Mouse (Mus musculus) embryonic facial prominence, embryonic 11.5 days (tissue): ENCODE measurements around the gene Pmepa1. TPM values are rescaled to one million over a fixed set of nuclear protein-coding genes. Genes with fewer than 3 reads are reported as not detected.
A peak's percentile ranks its signal among the peaks of the same experiment; 100 is the strongest.

ENCODE experiments used
- ATAC-seq: fragments of 200-750 bp; cut with Nextera tagmentation; replicated peaks from 2 replicates; pipeline ENCODE4 v1.8.0; 2017; ENCODE audit warnings: low read depth; ENCODE audit not compliant: insufficient number of reproducible peaks, low FRiP score, low TSS enrichment
- DNase-seq: peaks from one replicate; pipeline ENCODE4 v3.0.0-alpha.2; 2015; ENCODE audit warnings: low spot score
- H3K27ac ChIP-seq: fragments of 300-500 bp; sonication (generic); replicated peaks from 2 replicates; pipeline ENCODE4 v1.5.1; 2014; ENCODE audit warnings: mild to moderate bottlenecking, low read depth, low read length, control low read depth
- H3K27me3 ChIP-seq: fragments of 300-500 bp; sonication (generic); 2 replicates; pipeline ENCODE4 v1.6.1; 2014; ENCODE audit warnings: mild to moderate bottlenecking, low read length, moderate library complexity, mixed read lengths; ENCODE audit not compliant: control insufficient read depth, insufficient read depth
- H3K36me3 ChIP-seq: fragments of 300-500 bp; sonication (generic); replicated peaks from 2 replicates; pipeline ENCODE4 v1.6.1; 2014; ENCODE audit warnings: low read depth, mild to moderate bottlenecking, low read length, moderate library complexity, mixed read lengths; ENCODE audit not compliant: control insufficient read depth, insufficient read depth
- H3K4me1 ChIP-seq: fragments of 300-500 bp; sonication (generic); 2 replicates; pipeline ENCODE4 v1.6.1; 2014; ENCODE audit warnings: low read length, mixed read lengths; ENCODE audit not compliant: control insufficient read depth, insufficient read depth
- H3K4me2 ChIP-seq: fragments of 300-500 bp; sonication (generic); 2 replicates; pipeline ENCODE4 v1.6.1; 2014; ENCODE audit warnings: low read depth, mild to moderate bottlenecking, control low read depth, low read length, moderate library complexity
- H3K4me3 ChIP-seq: fragments of 300-500 bp; sonication (generic); 2 replicates; pipeline ENCODE4 v1.5.1; 2014; ENCODE audit warnings: low read depth, low read length, control low read depth
- H3K9ac ChIP-seq: fragments of 300-500 bp; sonication (generic); replicated peaks from 2 replicates; pipeline ENCODE4 v1.6.1; 2014; ENCODE audit warnings: mild to moderate bottlenecking, control low read depth, low read length
- H3K9me3 ChIP-seq: fragments of 300-500 bp; sonication (generic); replicated peaks from 2 replicates; pipeline ENCODE4 v1.6.1; 2016; ENCODE audit warnings: mild to moderate bottlenecking, low read length, inconsistent platforms, mixed read lengths; ENCODE audit not compliant: control insufficient read depth
- WGBS: fragments of 180-500 bp; shearing (Covaris S2); extraction: QIAGEN DNeasy Blood & Tissue Kit; methylation state at CpG from one replicate; pipeline ENCODE4 v1.1.7; 2014; 5-methylcytosine and 5-hydroxymethylcytosine counted together
- polyA plus RNA-seq: library from polyadenylated mRNA; unstranded; fragments of >200 nt; fragmentation: Nextera tagmentation; extraction: Ambion mirVana; gene quantifications from 2 replicates; pipeline ENCODE4 v1.2.1, GENCODE M21; 2014

The Pmepa1 gene
- polyA plus RNA-seq: 3.3 and 3.4 TPM in 2 replicates

- ATAC-seq (peak; percentile 93), DNase-seq (peak; percentile 96)
- peak within 1 kb of the TSS; percentile 98 for H3K9ac ChIP-seq
- no peaks in the 10 kb centered on the region for H3K27me3 ChIP-seq
- H3K4me1 ChIP-seq: no peaks in the 10 kb centered on the region
- H3K4me3 ChIP-seq: peak within 1 kb of the TSS; percentile 99
- peak within 1 kb of the TSS; percentile 77 for H3K4me2 ChIP-seq
- under 1% methylated on average over 50 of the region's 61 CpGs for WGBS
- H3K9me3 ChIP-seq: no peaks in the 10 kb centered on the region
- no peaks in the 10 kb centered on the region for H3K36me3 ChIP-seq
- peak within 1 kb of the TSS; percentile 75 for H3K27ac ChIP-seq
Measured at GRCm38 (mm10) chr2:173276409-173276808, at the start of gene Pmepa1. Gene Pmepa1 (minus strand): TSS chr2:173276533.

GRCm38 (mm10) chr2:173321754-173322153 is 45.4 kb upstream of the Pmepa1 start:
- H3K36me3 ChIP-seq: no peaks in the 10 kb centered on the region
- no peak overlapping the region for H3K27ac ChIP-seq
- no peak for DNase-seq
- H3K4me1 ChIP-seq: no peaks in the 10 kb centered on the region
- H3K27me3 ChIP-seq: no peaks in the 10 kb centered on the region
- H3K4me2 ChIP-seq: no peak overlapping the region
- WGBS: 81% methylated on average over 6 of the region's 6 CpGs
- no peaks in the 10 kb centered on the region for H3K9me3 ChIP-seq
- ATAC-seq: no peak
- no peak overlapping the region for H3K9ac ChIP-seq
- H3K4me3 ChIP-seq: no peak overlapping the region

GRCm38 (mm10) chr2:173321194-173321593 is 44.9 kb upstream of the Pmepa1 start:
- no peaks in the 10 kb centered on the region for H3K27me3 ChIP-seq
- no peaks in the 10 kb centered on the region for H3K9me3 ChIP-seq
- DNase-seq (no peak), ATAC-seq (no peak)
- no peak overlapping the region for H3K4me3 ChIP-seq
- 63% methylated on average over 2 of the region's 2 CpGs for WGBS
- H3K9ac ChIP-seq: no peak overlapping the region
- no peaks in the 10 kb centered on the region for H3K36me3 ChIP-seq
- no peaks in the 10 kb centered on the region for H3K4me1 ChIP-seq
- H3K4me2 ChIP-seq: no peak overlapping the region
- H3K27ac ChIP-seq: no peak overlapping the region

GRCm38 (mm10) chr2:173314291-173314690 is 38.0 kb upstream of the Pmepa1 start:
- Histone ChIP-seq H3K36me3 (no peaks in the 10 kb centered on the region), H3K27ac (no peak overlapping the region), H3K4me3 (no peak overlapping the region), H3K9me3 (no peaks in the 10 kb centered on the region), H3K9ac (no peak overlapping the region), H3K4me2 (no peak overlapping the region), H3K27me3 (no peaks in the 10 kb centered on the region), H3K4me1 (no peaks in the 10 kb centered on the region)
- ATAC-seq (no peak), DNase-seq (no peak)
- WGBS: no CpG with 5 or more reads among the region's 1 CpGs

- ATAC-seq (no peak), DNase-seq (no peak)
- Histone ChIP-seq H3K27ac (no peak overlapping the region), H3K9ac (no peak overlapping the region), H3K4me3 (no peak overlapping the region), H3K4me2 (no peak overlapping the region), H3K4me1 (no peaks in the 10 kb centered on the region), H3K9me3 (no peaks in the 10 kb centered on the region), H3K27me3 (peaks cover 4% of the 10 kb centered on the region; the same call in 1 of the 2 replicates), H3K36me3 (no peaks in the 10 kb centered on the region)
- 91% methylated on average over 10 of the region's 10 CpGs for WGBS
Measured at GRCm38 (mm10) chr2:173308486-173308885, 32.2 kb upstream of the Pmepa1 start.

GRCm38 (mm10) chr2:173307984-173308383 is 31.7 kb upstream of the Pmepa1 start:
- no peaks in the 10 kb centered on the region for H3K4me1 ChIP-seq
- H3K4me3 ChIP-seq: no peak overlapping the region
- no peak overlapping the region for H3K27ac ChIP-seq
- ATAC-seq: peak; percentile 41
- no peaks in the 10 kb centered on the region for H3K9me3 ChIP-seq
- 12% methylated on average over 4 of the region's 4 CpGs for whole genome bisulfite sequencing
- DNase-seq: no peak
- peaks cover 4% of the 10 kb centered on the region; the same call in 1 of the 2 replicates for H3K27me3 ChIP-seq
- no peaks in the 10 kb centered on the region for H3K36me3 ChIP-seq
- H3K9ac ChIP-seq: no peak overlapping the region
- peak overlapping the region; percentile 34; the same call in 1 of the 2 replicates for H3K4me2 ChIP-seq

GRCm38 (mm10) chr2:173307561-173307960 is 31.2 kb upstream of the Pmepa1 start:
- ATAC-seq (peak; percentile 83), DNase-seq (peak; percentile 69)
- Histone ChIP-seq H3K27me3 (peaks cover 4% of the 10 kb centered on the region; the same call in 1 of the 2 replicates), H3K9ac (no peak overlapping the region), H3K27ac (no peak overlapping the region), H3K9me3 (no peaks in the 10 kb centered on the region), H3K4me1 (no peaks in the 10 kb centered on the region), H3K36me3 (no peaks in the 10 kb centered on the region), H3K4me2 (peak overlapping the region; percentile 34), H3K4me3 (no peak overlapping the region)
- 2% methylated on average over 15 of the region's 18 CpGs for WGBS

- no peak for ATAC-seq
- no peak overlapping the region for H3K27ac ChIP-seq
- H3K4me3 ChIP-seq: no peak overlapping the region
- no peaks in the 10 kb centered on the region for H3K4me1 ChIP-seq
- no peaks in the 10 kb centered on the region for H3K36me3 ChIP-seq
- no peaks in the 10 kb centered on the region for H3K9me3 ChIP-seq
- no peak for DNase-seq
- H3K27me3 ChIP-seq: peaks cover 4% of the 10 kb centered on the region; the same call in 1 of the 2 replicates
- no peak overlapping the region for H3K4me2 ChIP-seq
- WGBS: 52% methylated on average over 9 of the region's 11 CpGs
- no peak overlapping the region for H3K9ac ChIP-seq
Measured at GRCm38 (mm10) chr2:173306734-173307525, 30.6 kb upstream of the Pmepa1 start.
